Mouse (Mus musculus): ENCODE data around the gene Cdip1. TPM values are rescaled to one million over a fixed set of nuclear protein-coding genes. Genes with fewer than 3 reads are reported as not detected.

Cdip1 gene
- total RNA-seq, 2 experiments from 2014 or later, result 230 to 241 TPM

DNA sequence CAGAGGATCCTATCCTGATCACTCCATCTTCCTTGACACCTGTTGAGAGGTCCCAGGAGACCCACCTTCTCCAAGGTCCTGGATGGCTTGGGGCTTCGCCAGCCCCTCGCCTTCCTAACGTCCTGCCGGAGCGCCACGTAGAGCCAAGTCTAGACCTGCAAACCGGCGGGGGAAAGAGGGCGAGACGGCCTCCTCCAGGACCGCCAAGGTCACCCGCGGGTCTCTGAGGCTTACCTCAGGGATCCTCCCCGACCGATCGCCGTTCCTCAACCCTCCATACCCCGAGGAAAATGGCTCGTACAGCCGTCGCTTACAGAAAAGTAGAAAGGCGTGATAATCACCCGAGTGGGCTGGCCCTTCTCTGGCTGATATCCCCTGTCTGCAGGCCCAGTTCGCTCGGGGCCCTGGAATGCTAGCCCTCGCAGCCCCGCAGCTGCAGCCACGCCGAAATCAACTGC, 752 bp downstream of the Cdip1 start:
- DNase-seq (ENCODE audit: low spot score in 2 of 2), result peak in 1 of 2 experiments; percentile 27
- TF ChIP-seq CTCF (conservative IDR thresholded peaks at IDR 0.05), result no peak
- peak overlapping the region; percentile 100 for H3K27ac ChIP-seq
- H3K4me3 ChIP-seq, result peak overlapping the region; percentile 98

DNA sequence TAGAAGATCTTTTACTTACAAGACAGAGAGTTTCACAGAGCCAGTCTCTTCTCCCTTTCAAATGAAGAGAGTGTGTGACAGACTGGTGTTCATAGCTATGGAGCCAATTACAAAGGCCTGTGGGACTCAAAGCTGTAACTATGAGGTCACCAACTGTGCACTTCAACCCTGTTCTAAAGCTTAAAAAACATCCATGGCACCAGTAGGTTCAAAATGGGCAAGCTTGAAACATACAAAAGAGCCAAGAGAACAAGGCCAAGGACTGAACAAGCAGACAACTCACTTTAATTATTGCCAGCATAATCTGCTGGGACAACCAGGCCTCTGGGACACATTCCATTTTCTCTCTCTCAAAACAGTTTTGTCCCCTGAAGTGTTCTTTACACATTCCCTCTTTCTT, 1.9 kb downstream of the Cdip1 start:
- TF ChIP-seq CTCF (conservative IDR thresholded peaks at IDR 0.05), result no peak
- no peak for DNase-seq (ENCODE audit: low spot score in 2 of 2)
- Histone ChIP-seq H3K4me3 (peak overlapping the region; percentile 98), H3K27ac (peak overlapping the region; percentile 100)

DNA sequence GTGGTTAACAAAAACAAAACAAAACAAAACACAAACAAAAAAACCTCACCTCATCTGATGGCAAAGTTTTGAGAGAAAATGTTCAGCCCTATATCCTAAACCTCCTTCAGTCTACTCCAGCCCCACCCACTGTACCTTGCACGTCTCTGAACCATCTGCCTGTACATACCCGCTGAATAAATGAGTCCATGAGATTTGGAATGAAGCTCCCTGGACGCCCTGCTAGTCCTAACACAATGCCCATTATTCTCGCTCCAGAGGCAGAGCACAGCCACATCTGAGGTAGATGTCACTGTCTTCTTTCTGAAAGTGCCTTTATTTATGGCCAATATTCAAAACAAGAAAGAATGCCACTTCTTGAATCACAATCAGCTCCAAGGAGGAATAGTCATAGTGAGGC, 4.4 kb downstream of the Cdip1 start:
- TF ChIP-seq CTCF (conservative IDR thresholded peaks at IDR 0.05), result no peak
- no peak for DNase-seq (ENCODE audit: low spot score in 2 of 2)
- H3K4me3 ChIP-seq, result peak overlapping the region; percentile 1; the same call in 1 of the 2 replicates
- H3K27ac ChIP-seq, result peak overlapping the region; percentile 100

DNA sequence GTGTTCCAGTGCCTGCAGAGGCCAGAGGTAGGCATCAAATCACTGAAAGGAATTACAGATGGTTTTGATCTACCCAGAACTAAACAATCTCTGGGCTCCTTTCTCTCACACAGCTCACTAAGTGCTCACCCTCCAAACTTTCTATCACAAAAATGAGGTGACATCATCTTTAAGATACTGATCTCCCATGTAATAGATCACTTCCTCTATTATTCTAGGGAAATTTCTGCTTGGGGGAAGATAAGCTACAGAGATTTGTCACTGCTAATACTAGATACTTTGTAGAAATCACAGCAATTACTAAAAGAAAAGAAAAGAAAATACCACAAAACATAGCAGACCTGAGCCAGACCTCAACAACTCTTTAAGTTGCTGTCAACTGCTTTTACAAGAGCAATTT, 7.6 kb downstream of the Cdip1 start:
- Histone ChIP-seq H3K4me3 (no peak overlapping the region), H3K27ac (peak overlapping the region; percentile 100)
- TF ChIP-seq CTCF (conservative IDR thresholded peaks at IDR 0.05), result no peak
- no peak for DNase-seq (ENCODE audit: low spot score in 2 of 2)

DNA sequence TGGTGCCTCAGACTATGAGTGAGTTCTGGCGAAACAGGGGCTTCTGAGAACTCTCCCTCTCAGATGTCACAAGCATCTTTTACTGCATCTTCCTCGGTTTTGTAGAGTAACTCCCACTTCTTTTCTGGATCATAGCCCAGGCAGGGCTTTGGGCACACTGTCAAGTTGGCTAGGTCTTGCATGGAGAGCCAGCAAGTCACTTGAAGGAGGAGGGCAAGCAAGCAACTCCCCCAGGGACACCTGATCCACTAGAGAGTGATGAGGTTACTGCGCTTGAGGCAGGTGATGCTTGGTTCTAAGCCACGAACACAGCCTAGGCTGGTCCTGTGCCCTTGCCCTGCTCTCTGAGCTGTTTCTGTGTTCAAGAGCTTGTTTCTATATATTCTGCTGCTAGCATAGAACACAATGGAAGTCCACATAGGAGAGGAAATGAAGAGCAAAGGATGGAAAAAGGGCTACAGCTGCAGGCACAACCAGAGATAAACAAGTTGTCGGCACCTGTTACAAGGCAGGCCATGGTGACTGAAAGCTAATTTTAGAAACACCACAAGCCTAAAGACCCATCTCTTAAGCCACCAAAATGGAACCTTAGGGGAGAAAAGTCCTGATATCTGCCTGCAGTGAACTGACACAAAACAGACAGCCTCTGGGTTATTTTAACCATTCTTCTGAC, 8.4 kb downstream of the Cdip1 start:
- Histone ChIP-seq H3K27ac (peak overlapping the region; percentile 100), H3K4me3 (0 out of 2 replicates have a peak overlapping the region, but pooled peaks have one; percentile 13)
- DNase-seq (ENCODE audit: low spot score in 2 of 2), result peak; percentile 64 to 67
- TF ChIP-seq CTCF (conservative IDR thresholded peaks at IDR 0.05), result no peak

DNA sequence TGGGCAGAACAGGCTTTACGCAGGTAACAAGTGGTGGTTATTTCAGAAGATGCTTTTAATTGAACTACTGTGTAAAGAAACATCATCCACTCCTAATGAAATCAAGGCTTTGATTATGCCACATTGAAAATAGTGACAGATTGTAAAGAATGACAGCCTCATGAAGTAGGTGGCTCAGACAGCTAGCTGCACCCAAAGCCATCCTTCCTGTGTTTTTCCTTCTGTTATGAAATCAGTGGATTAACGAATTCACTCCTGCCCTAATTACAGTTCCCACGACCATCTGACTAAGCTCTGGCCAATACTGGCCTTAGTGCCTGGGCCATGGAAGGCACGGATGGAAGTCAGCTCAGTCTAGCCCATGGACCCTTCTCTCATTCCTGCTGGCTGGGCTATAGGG, 11.2 kb downstream of the Cdip1 start:
- Histone ChIP-seq H3K27ac (peak overlapping the region; percentile 100), H3K4me3 (no peak overlapping the region)
- peak in 1 of 2 experiments; percentile 57 for DNase-seq (ENCODE audit: low spot score in 2 of 2)
- no peak for TF ChIP-seq CTCF (conservative IDR thresholded peaks at IDR 0.05)

DNA sequence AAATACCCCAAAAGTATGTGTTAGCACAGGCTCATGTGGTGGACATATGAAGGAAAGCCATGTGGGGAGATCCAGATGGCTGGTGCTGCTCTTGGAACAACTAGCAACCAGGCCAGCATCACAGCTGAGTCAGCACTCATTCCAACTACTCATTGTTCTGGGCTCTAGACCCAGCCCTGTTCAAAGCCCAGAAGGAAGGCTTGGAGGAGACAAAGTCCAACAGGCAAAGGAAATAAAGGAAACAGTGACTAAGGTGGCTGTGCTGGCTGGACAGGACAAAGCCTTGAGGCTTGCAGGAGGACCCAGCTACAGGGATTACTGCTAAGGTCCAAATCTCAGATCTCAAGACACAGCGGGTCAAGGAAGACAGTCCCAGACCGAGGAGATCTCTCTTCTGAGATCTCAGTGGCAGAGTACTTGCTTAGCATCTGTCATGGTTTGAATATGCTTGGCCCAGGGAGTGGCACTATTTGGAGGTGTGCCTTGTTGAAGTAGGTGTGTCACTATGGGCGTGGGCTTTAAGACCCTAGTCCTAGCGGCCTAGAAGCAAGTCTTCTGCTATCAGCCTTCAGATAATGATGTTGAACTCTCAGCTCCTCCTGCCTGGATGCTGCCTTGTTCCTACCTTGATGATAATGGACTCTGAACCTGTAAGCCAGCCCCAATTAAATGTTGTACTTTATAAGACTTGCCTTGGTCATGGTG, 12.0 kb downstream of the Cdip1 start:
- DNase-seq (ENCODE audit: low spot score in 2 of 2), result peak; percentile 39 to 47
- H3K4me3 ChIP-seq, result no peak overlapping the region
- no peak for TF ChIP-seq CTCF (conservative IDR thresholded peaks at IDR 0.05)
- H3K27ac ChIP-seq, result peak overlapping the region; percentile 100

DNA sequence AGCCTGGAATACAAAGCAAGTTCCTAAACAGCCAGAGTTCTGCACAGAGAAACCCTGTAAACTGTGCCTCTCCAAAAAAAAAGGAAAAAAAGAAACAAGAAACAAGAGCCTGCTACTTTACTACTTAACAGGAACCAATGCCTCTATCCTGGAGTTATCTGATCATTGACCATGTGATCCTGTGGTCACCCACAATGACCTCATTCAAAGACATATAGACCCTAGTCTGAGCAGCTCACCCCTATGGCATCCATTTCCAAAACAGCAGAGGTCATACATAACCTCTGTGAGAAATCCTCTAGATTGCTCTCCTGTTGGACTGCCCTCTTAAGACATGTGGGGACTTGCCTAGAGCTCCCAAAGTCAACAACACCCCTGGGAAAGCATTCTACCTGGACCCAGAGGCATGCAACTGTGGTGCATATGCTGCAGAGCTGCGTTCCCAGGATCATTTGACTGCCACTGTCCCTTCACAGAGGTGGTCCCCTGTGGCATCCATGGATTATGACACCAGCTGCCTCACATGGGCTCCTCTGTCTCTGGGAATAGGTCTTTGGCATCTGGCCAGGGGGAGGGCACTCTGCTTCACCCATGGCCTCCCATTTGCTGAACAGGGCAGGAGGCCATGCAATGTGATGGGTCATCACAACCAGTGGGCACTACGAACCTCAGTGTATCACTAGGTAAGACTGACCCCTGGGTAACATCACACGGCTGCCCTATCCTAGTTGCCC, 12.8 kb downstream of the Cdip1 start:
- no peak for DNase-seq (ENCODE audit: low spot score in 2 of 2)
- Histone ChIP-seq H3K27ac (peak overlapping the region; percentile 100), H3K4me3 (no peak overlapping the region)
- TF ChIP-seq CTCF (conservative IDR thresholded peaks at IDR 0.05), result no peak

DNA sequence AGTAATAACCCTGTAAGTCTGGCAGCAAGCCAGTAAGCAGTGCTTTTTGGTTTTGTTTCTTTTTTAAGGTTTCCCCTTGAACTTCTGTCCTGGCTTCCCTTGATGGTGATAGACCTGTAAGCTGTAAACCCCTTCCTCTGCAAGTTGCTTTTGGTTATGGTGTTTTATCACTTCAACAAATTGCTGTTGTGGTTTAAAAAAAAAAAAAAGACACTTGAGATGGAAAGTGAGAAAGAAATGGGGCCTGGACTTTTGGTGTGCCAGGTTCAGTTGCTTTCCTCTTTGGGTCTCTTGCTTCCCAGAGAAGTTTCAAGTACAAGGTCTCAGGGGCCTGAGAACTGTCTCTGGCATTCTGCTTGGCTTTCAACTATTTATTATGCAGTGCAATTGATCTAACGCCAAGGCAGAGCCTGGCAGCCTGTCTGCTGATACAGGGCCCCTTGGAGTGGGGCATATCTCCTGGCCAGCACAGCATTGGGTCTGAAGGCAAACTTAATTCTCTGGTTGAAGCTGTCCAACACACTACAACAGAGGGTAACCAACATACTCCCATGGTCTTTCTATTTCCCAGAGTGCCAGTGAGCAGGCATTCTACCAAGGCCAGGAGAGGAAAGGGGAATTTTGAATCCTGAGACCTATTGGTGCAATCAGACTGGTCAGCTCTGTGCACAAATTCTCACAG, 16.7 kb downstream of the Cdip1 start:
- no peak for TF ChIP-seq CTCF (conservative IDR thresholded peaks at IDR 0.05)
- DNase-seq (ENCODE audit: low spot score in 2 of 2), result no peak
- H3K27ac ChIP-seq, result peak overlapping the region; percentile 67
- H3K4me3 ChIP-seq, result no peak overlapping the region

DNA sequence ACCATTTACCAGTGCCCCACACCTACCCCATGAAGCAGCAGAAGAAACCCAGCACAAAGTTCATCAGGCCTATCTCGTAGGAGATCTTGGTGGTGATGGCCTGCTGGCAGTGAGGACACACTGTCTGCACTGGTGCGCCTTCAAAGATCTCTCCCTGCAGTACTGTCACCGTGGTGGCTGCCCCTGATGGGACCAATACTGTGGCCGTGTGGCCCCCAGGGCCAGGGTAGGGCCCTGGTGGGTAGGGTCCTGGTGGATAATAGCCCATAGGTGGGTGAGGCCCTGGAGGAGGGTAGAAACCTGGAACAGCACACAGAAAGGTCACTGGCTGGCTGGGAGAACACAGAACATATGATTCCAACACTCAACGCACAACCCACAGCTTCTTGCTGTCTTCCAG, 21.4 kb downstream of the Cdip1 start:
- no peak overlapping the region for H3K4me3 ChIP-seq
- DNase-seq (ENCODE audit: low spot score in 2 of 2), result no peak
- TF ChIP-seq CTCF (conservative IDR thresholded peaks at IDR 0.05), result no peak

DNA sequence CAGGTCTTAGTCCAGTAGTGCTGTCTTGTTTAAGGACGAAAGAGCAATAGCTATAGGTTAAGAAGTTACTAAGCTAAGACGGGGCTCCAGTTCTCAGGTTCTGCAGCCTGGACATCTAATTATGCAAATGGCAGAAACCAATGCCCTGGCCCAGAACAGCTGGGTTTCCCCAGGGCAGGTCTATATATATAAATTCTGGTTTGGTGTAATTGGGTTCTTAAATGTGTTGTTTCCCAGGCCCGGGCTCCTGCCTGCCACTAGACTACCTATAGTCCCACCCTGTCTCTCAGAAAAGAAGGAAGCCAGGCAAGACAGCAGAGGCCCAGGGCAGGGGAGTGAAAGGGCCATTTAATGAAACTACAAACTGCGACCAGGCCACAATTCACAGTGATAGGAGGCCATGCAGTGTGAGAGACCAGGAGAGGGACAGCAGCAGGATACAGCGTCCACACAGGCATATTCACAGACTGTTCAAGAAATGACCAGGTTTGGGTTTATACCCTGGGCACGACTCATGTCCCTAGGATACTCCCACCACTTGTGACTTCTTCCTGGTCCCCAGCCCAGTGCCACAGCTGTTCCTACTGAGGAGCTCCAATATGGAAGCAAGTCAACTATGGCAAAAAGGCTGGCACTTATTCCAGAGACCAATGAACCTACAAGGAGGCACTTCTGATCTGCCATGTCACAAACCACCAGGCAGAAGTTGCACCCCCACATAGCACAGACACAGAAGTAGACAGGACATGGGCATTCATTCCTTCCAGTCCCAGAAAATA, 22.9 kb downstream of the Cdip1 start:
- no peak for DNase-seq (ENCODE audit: low spot score in 2 of 2)
- TF ChIP-seq CTCF (conservative IDR thresholded peaks at IDR 0.05), result no peak
- Histone ChIP-seq H3K27ac (peak overlapping the region; percentile 39; the same call in 1 of the 2 replicates), H3K4me3 (no peak overlapping the region)

More for the DNA sequence above, 21.4 kb downstream of the Cdip1 start:
- H3K27ac ChIP-seq, result 0 out of 2 replicates have a peak overlapping the region, but pooled peaks have one; percentile 1

DNA sequence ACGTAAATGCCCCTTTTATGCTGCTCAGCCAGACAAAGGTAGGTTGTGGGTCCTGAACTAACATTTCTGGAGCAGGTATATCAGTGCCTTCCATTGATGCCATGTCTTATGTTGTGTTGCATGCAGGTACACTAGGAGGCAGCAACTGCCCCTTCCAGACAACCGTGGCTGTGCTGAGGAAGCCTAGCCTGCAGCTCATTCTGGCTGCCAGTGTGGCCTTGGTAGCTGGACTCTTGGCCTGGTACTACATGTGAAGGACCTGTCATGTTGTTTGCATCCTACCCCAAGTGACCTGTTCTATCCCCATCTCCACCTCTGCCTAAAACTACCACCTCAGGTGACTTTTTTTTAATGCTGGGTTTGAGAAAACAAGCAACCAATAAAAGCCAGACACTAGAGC, 24.2 kb downstream of the Cdip1 start:
- TF ChIP-seq CTCF (conservative IDR thresholded peaks at IDR 0.05), result no peak; the same call in 1 of the 2 replicates
- no peak overlapping the region for H3K4me3 ChIP-seq
- no peak for DNase-seq (ENCODE audit: low spot score in 2 of 2)
- H3K27ac ChIP-seq, result peak overlapping the region; percentile 8; the same call in 1 of the 2 replicates

Measured in layer of hippocampus, adult 2 months (tissue).